In the genomic region with DNA sequence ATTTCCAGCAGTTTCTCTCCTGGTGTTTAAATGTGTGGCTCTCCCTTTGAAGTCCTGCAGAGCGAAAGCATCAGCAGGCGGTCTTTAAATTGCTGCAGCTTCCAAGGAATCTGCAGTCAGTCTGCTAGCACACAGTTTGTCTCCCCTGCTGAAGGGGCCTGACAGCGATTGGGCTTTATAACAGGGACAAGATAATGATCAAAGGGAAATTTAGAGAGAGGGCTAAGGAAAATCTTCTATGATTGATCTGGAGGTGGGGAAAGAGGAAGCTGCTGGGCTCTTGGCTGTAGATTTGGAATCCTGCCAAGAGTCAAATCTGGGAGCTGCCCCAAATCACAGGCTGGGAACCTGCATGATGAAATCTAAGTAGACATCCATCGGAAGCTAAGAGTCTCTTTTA, we compare ENCODE assay signal across 12 mouse cellular contexts.
DNase-seq lines count a peak whose midpoint lies in the region; ATAC-seq and TF ChIP-seq lines count a peak whose summit lies in the region.
"Had no signal": no experiment of that assay in that cellular context is flagged by ENCODE, and none has a peak within 500 bp of the region (broad histone marks: within the 10 kb centered on the region; RNA-seq: fewer than 3 reads in every experiment).

No protein-coding gene starts in this region.

- no peak for TF ChIP-seq CTCF in brain, embryonic 14.5 days (IDR thresholded peaks at IDR 0.05; ENCODE audit: borderline replicate concordance, extremely low read depth, insufficient read depth, insufficient read length)

- no peaks in the 10 kb centered on the region for H3K36me3 ChIP-seq in forebrain, embryonic 14.5 days (ENCODE audit: control insufficient read depth, insufficient read depth, low read length)
- no peaks in the 10 kb centered on the region for H3K36me3 ChIP-seq in forebrain, embryonic 12.5 days (replicated peaks)
- H3K36me3 ChIP-seq in limb, embryonic 13.5 days = no peaks in the 10 kb centered on the region
- H3K36me3 ChIP-seq: hindbrain, embryonic 15.5 days had no signal

- no peaks in the 10 kb centered on the region for H3K27me3 ChIP-seq in forebrain, embryonic 14.5 days (replicated peaks; ENCODE audit: control insufficient read depth, insufficient read depth, low read length)
- H3K27me3 ChIP-seq in forebrain, embryonic 12.5 days = no peaks in the 10 kb centered on the region
- H3K27me3 ChIP-seq in limb, embryonic 13.5 days = no peaks in the 10 kb centered on the region
- H3K27me3 ChIP-seq: CH12.LX; hindbrain, embryonic 15.5 days; megakaryocyte, embryonic 14.5 days had no signal

- H3K27ac ChIP-seq in forebrain, embryonic 14.5 days (ENCODE audit: low read depth, low read length) = no peak overlapping the region
- H3K27ac ChIP-seq in forebrain, embryonic 12.5 days = no peak overlapping the region
- no peak overlapping the region for H3K27ac ChIP-seq in limb, embryonic 13.5 days
- H3K27ac ChIP-seq: hindbrain, embryonic 15.5 days had no signal

- no peak for TF ChIP-seq POLR2A in brain, embryonic 14.5 days (IDR thresholded peaks at IDR 0.05; ENCODE audit: borderline replicate concordance, extremely low read depth, insufficient read depth, insufficient read length, poor library complexity, severe bottlenecking)

- no peak overlapping the region for H3K9ac ChIP-seq in forebrain, embryonic 14.5 days (ENCODE audit: low read length)
- H3K9ac ChIP-seq in forebrain, embryonic 12.5 days = no peak overlapping the region
- H3K9ac ChIP-seq in limb, embryonic 13.5 days = 0 out of 2 replicates have a peak overlapping the region, but pooled peaks have one; percentile 2
- H3K9ac ChIP-seq: hindbrain, embryonic 15.5 days had no signal

- H3K9me3 ChIP-seq in forebrain, embryonic 14.5 days (replicated peaks; ENCODE audit: control insufficient read depth, low read length) = no peaks in the 10 kb centered on the region
- no peaks in the 10 kb centered on the region for H3K9me3 ChIP-seq in forebrain, embryonic 12.5 days
- no peaks in the 10 kb centered on the region for H3K9me3 ChIP-seq in limb, embryonic 13.5 days
- H3K9me3 ChIP-seq: hindbrain, embryonic 15.5 days; megakaryocyte, embryonic 14.5 days had no signal

- DNase-seq in forebrain, embryonic 14.5 days (ENCODE audit: low spot score) = peak; percentile 65
- peak; percentile 49 for DNase-seq in 416B (ENCODE audit: low read depth)
- peak; percentile 85 for DNase-seq in brain, embryonic 14.5 days (ENCODE audit: low read depth)
- DNase-seq in urinary bladder, postnatal 14 days (ENCODE audit: low spot score) = no peak
- no peak for DNase-seq in kidney, postnatal 36 days
- no peak for DNase-seq in right cerebral cortex, postnatal 14 days
- DNase-seq: spleen, adult 18-20 months had no signal

- no peak overlapping the region for H3K4me2 ChIP-seq in forebrain, embryonic 14.5 days (ENCODE audit: low read length)
- no peak overlapping the region for H3K4me2 ChIP-seq in forebrain, embryonic 12.5 days
- H3K4me2 ChIP-seq in limb, embryonic 13.5 days (replicated peaks) = 0 out of 2 replicates have a peak overlapping the region, but pooled peaks have one; percentile 24
- H3K4me2 ChIP-seq: hindbrain, embryonic 15.5 days had no signal

- H3K4me3 ChIP-seq in forebrain, embryonic 14.5 days (ENCODE audit: low read depth, low read length) = no peak overlapping the region
- H3K4me3 ChIP-seq in forebrain, embryonic 12.5 days (replicated peaks) = no peak overlapping the region
- no peak overlapping the region for H3K4me3 ChIP-seq in limb, embryonic 13.5 days
- H3K4me3 ChIP-seq: hindbrain, embryonic 15.5 days; megakaryocyte, embryonic 14.5 days had no signal

- no peaks in the 10 kb centered on the region for H3K4me1 ChIP-seq in forebrain, embryonic 14.5 days (ENCODE audit: control insufficient read depth, insufficient read depth, low read length)
- peaks cover 4% of the 10 kb centered on the region; the same call in 1 of the 2 replicates for H3K4me1 ChIP-seq in forebrain, embryonic 12.5 days
- H3K4me1 ChIP-seq in limb, embryonic 13.5 days = peaks cover 9% of the 10 kb centered on the region
- H3K4me1 ChIP-seq: megakaryocyte, embryonic 14.5 days had no signal

- ATAC-seq in forebrain, embryonic 14.5 days = peak; percentile 46
- ATAC-seq in forebrain, embryonic 12.5 days (ENCODE audit: low FRiP score) = no peak
- ATAC-seq in limb, embryonic 13.5 days (ENCODE audit: low FRiP score, low read depth) = no peak

- WGBS in forebrain, embryonic 14.5 days = 8% methylated on average over 4 of the region's 4 CpGs
- WGBS in forebrain, embryonic 12.5 days = 12% methylated on average over 4 of the region's 4 CpGs
- 4% methylated on average over 4 of the region's 4 CpGs for WGBS in limb, embryonic 13.5 days

Comparison
In these comparisons a context has a peak if more than half of its experiments do, and no peak if none do; other contexts are left out.
1. DNase-seq: peak in forebrain, embryonic 14.5 days (single experiment), 416B (single experiment) and brain, embryonic 14.5 days (single experiment); none in urinary bladder, postnatal 14 days (single experiment), kidney, postnatal 36 days (0 of 2) and right cerebral cortex, postnatal 14 days (single experiment).